Comparison of ENCODE assay signal across 8 mouse cellular contexts in genomic region chr4:148902919-148903727, GRCm38 (mm10).
DNase-seq lines count a peak whose midpoint lies in the region; ATAC-seq lines count a peak whose summit lies in the region.

No protein-coding gene starts in this region.

- no peak overlapping the region for H3K4me2 ChIP-seq in kidney, embryonic 14.5 days (replicated peaks; ENCODE audit: low read depth, low read length)
- peak overlapping the region; percentile 92 for H3K4me2 ChIP-seq in heart, embryonic 12.5 days
- H3K4me2 ChIP-seq in forebrain, embryonic 13.5 days, result no peak overlapping the region

- H3K36me3 ChIP-seq in kidney, embryonic 14.5 days (ENCODE audit: control insufficient read depth, insufficient read depth, low read length), result no peaks in the 10 kb centered on the region
- no peaks in the 10 kb centered on the region for H3K36me3 ChIP-seq in heart, embryonic 12.5 days
- no peaks in the 10 kb centered on the region for H3K36me3 ChIP-seq in forebrain, embryonic 13.5 days (ENCODE audit: poor library complexity, severe bottlenecking)

- peaks cover 9% of the 10 kb centered on the region for H3K27me3 ChIP-seq in kidney, embryonic 14.5 days (ENCODE audit: control insufficient read depth, insufficient read depth, low read length)
- peaks cover 9% of the 10 kb centered on the region for H3K27me3 ChIP-seq in heart, embryonic 12.5 days (replicated peaks)
- peaks cover 63% of the 10 kb centered on the region for H3K27me3 ChIP-seq in forebrain, embryonic 13.5 days

- H3K9ac ChIP-seq in kidney, embryonic 14.5 days (ENCODE audit: low read depth, low read length), result no peak overlapping the region
- H3K9ac ChIP-seq in heart, embryonic 12.5 days, result peak overlapping the region; percentile 90
- no peak overlapping the region for H3K9ac ChIP-seq in forebrain, embryonic 13.5 days

- peaks cover 12% of the 10 kb centered on the region; the same call in 1 of the 2 replicates for H3K4me1 ChIP-seq in kidney, embryonic 14.5 days (ENCODE audit: control insufficient read depth, insufficient read depth, low read length)
- peaks cover 59% of the 10 kb centered on the region for H3K4me1 ChIP-seq in heart, embryonic 12.5 days (replicated peaks)
- H3K4me1 ChIP-seq in forebrain, embryonic 13.5 days, result peaks cover 14% of the 10 kb centered on the region

- no peak overlapping the region for H3K4me3 ChIP-seq in kidney, embryonic 14.5 days (ENCODE audit: low read length)
- peak overlapping the region; percentile 83 for H3K4me3 ChIP-seq in heart, embryonic 12.5 days
- H3K4me3 ChIP-seq in forebrain, embryonic 13.5 days, result no peak overlapping the region

- H3K27ac ChIP-seq in kidney, embryonic 14.5 days (ENCODE audit: low read depth, low read length), result no peak overlapping the region
- H3K27ac ChIP-seq in heart, embryonic 12.5 days (ENCODE audit: poor library complexity, severe bottlenecking), result peak overlapping the region; percentile 91
- H3K27ac ChIP-seq in forebrain, embryonic 13.5 days, result no peak overlapping the region

- no peaks in the 10 kb centered on the region for H3K9me3 ChIP-seq in kidney, embryonic 14.5 days (ENCODE audit: control insufficient read depth, low read length)
- no peaks in the 10 kb centered on the region for H3K9me3 ChIP-seq in heart, embryonic 12.5 days (replicated peaks)
- H3K9me3 ChIP-seq in forebrain, embryonic 13.5 days (replicated peaks), result no peaks in the 10 kb centered on the region

- no peak for ATAC-seq in kidney, embryonic 14.5 days (ENCODE audit: low FRiP score, low TSS enrichment)
- no peak for ATAC-seq in heart, embryonic 12.5 days (ENCODE audit: insufficient number of reproducible peaks, low FRiP score)
- no peak for ATAC-seq in forebrain, embryonic 13.5 days

- peak; percentile 94 for DNase-seq in kidney, adult 11 months
- peak; percentile 58 for DNase-seq in adrenal gland, postnatal 25 days
- peak; percentile 85 to 93 for DNase-seq in kidney, postnatal 25 days
- DNase-seq in natural killer cell, adult 2 months (ENCODE audit: low spot score in 2 of 2), result peak; percentile 58 to 81
- DNase-seq in thymus, postnatal 36 days, result peak; percentile 15 to 40

- WGBS in kidney, embryonic 14.5 days, result 35% methylated on average over 8 of the region's 8 CpGs
- 22% methylated on average over 8 of the region's 8 CpGs for WGBS in heart, embryonic 12.5 days
- 30% methylated on average over 8 of the region's 8 CpGs for WGBS in forebrain, embryonic 13.5 days

Comparison
In these comparisons a context has a peak if more than half of its experiments do, and no peak if none do; other contexts are left out.
1. DNase-seq: peak in every context shown above with its lines; median percentile 94 in kidney, adult 11 months; 89 in kidney, postnatal 25 days; 70 in natural killer cell, adult 2 months; 58 in adrenal gland, postnatal 25 days; 28 in thymus, postnatal 36 days.